Mouse (Mus musculus): ENCODE data around the gene Efhd2. TPM values are rescaled to one million over a fixed set of nuclear protein-coding genes. Genes with fewer than 3 reads are reported as not detected.

The Efhd2 gene
- polyA plus RNA-seq, 1 experiment from 2014 or later, result 77.8 TPM

GRCm38 (mm10) chr4:141865600-141865999, 9.1 kb downstream of the Efhd2 start:
- Histone ChIP-seq H3K27me3 (no peaks in the 10 kb centered on the region), H3K4me2 (no peak overlapping the region), H3K9me3 (no peaks in the 10 kb centered on the region), H3K27ac (replicated peaks) (no peak overlapping the region), H3K4me1 (replicated peaks) (peaks cover 38% of the 10 kb centered on the region), H3K4me3 (no peak overlapping the region), H3K9ac (no peak overlapping the region), H3K36me3 (no peaks in the 10 kb centered on the region)
- no peak for ATAC-seq (ENCODE audit: low FRiP score, low read depth)
- 75% methylated on average over 5 of the region's 5 CpGs for WGBS

- no peaks in the 10 kb centered on the region for H3K27me3 ChIP-seq
- 0 out of 2 replicates have a peak, but pooled peaks cover 5% of the 10 kb centered on the region for H3K36me3 ChIP-seq
- H3K4me2 ChIP-seq, result no peak overlapping the region
- no peak overlapping the region for H3K9ac ChIP-seq
- WGBS, result 93% methylated on average over 5 of the region's 5 CpGs
- no peak for ATAC-seq (ENCODE audit: low FRiP score, low read depth)
- H3K9me3 ChIP-seq, result no peaks in the 10 kb centered on the region
- H3K4me1 ChIP-seq (replicated peaks), result peaks cover 32% of the 10 kb centered on the region
- no peak overlapping the region for H3K27ac ChIP-seq (replicated peaks)
- H3K4me3 ChIP-seq, result no peak overlapping the region
These were observed 9.7 kb downstream of the Efhd2 start for GRCm38 (mm10) chr4:141865006-141865405.

- peaks cover 27% of the 10 kb centered on the region for H3K4me1 ChIP-seq (replicated peaks)
- peaks cover 10% of the 10 kb centered on the region; the same call in 1 of the 2 replicates for H3K36me3 ChIP-seq
- H3K4me2 ChIP-seq, result no peak overlapping the region
- WGBS, result 97% methylated on average over 8 of the region's 8 CpGs
- H3K27ac ChIP-seq (replicated peaks), result no peak overlapping the region
- H3K27me3 ChIP-seq, result no peaks in the 10 kb centered on the region
- no peak for ATAC-seq (ENCODE audit: low FRiP score, low read depth)
- no peak overlapping the region for H3K9ac ChIP-seq
- H3K9me3 ChIP-seq, result no peaks in the 10 kb centered on the region
- H3K4me3 ChIP-seq, result no peak overlapping the region
These were observed 10.2 kb downstream of the Efhd2 start for GRCm38 (mm10) chr4:141864506-141864905.

GRCm38 (mm10) chr4:141863726-141864280, 10.9 kb downstream of the Efhd2 start:
- H3K9ac ChIP-seq, result no peak overlapping the region
- peaks cover 24% of the 10 kb centered on the region for H3K4me1 ChIP-seq (replicated peaks)
- no peak overlapping the region for H3K27ac ChIP-seq (replicated peaks)
- no peak overlapping the region for H3K4me2 ChIP-seq
- ATAC-seq (ENCODE audit: low FRiP score, low read depth), result no peak
- no peaks in the 10 kb centered on the region for H3K9me3 ChIP-seq
- H3K27me3 ChIP-seq, result no peaks in the 10 kb centered on the region
- peaks cover 11% of the 10 kb centered on the region; the same call in 1 of the 2 replicates for H3K36me3 ChIP-seq
- 88% methylated on average over 7 of the region's 7 CpGs for WGBS
- no peak overlapping the region for H3K4me3 ChIP-seq

GRCm38 (mm10) chr4:141862867-141863266, 11.9 kb downstream of the Efhd2 start:
- Histone ChIP-seq H3K4me3 (no peak overlapping the region), H3K9me3 (no peaks in the 10 kb centered on the region), H3K4me1 (replicated peaks) (peaks cover 19% of the 10 kb centered on the region), H3K9ac (no peak overlapping the region), H3K27ac (replicated peaks) (no peak overlapping the region), H3K4me2 (no peak overlapping the region), H3K27me3 (no peaks in the 10 kb centered on the region), H3K36me3 (peaks cover 11% of the 10 kb centered on the region; the same call in 1 of the 2 replicates)
- ATAC-seq (ENCODE audit: low FRiP score, low read depth), result no peak
- WGBS, result 82% methylated on average over 5 of the region's 5 CpGs

GRCm38 (mm10) chr4:141861591-141862295, 13.0 kb downstream of the Efhd2 start:
- Histone ChIP-seq H3K36me3 (peaks cover 11% of the 10 kb centered on the region; the same call in 1 of the 2 replicates), H3K4me3 (no peak overlapping the region), H3K27me3 (no peaks in the 10 kb centered on the region), H3K9me3 (no peaks in the 10 kb centered on the region), H3K4me2 (no peak overlapping the region), H3K4me1 (replicated peaks) (peaks cover 11% of the 10 kb centered on the region), H3K27ac (replicated peaks) (no peak overlapping the region), H3K9ac (no peak overlapping the region)
- 91% methylated on average over 17 of the region's 17 CpGs for WGBS
- no peak for ATAC-seq (ENCODE audit: low FRiP score, low read depth)

GRCm38 (mm10) chr4:141860246-141860841, 14.4 kb downstream of the Efhd2 start:
- 70% methylated on average over 19 of the region's 19 CpGs for WGBS
- no peak for ATAC-seq (ENCODE audit: low FRiP score, low read depth)

GRCm38 (mm10) chr4:141859351-141859750, 15.4 kb downstream of the Efhd2 start:
- peaks cover 11% of the 10 kb centered on the region; the same call in 1 of the 2 replicates for H3K36me3 ChIP-seq
- WGBS, result 92% methylated on average over 14 of the region's 14 CpGs
- no peak for ATAC-seq (ENCODE audit: low FRiP score, low read depth)
- H3K9me3 ChIP-seq, result no peaks in the 10 kb centered on the region
- no peak overlapping the region for H3K4me3 ChIP-seq
- no peak overlapping the region for H3K9ac ChIP-seq
- no peak overlapping the region for H3K27ac ChIP-seq (replicated peaks)
- no peak overlapping the region for H3K4me2 ChIP-seq
- H3K27me3 ChIP-seq, result no peaks in the 10 kb centered on the region
- H3K4me1 ChIP-seq (replicated peaks), result peaks cover 5% of the 10 kb centered on the region; the same call in 1 of the 2 replicates

More at GRCm38 (mm10) chr4:141860246-141860841, 14.4 kb downstream of the Efhd2 start:
- Histone ChIP-seq H3K4me3 (no peak overlapping the region), H3K27ac (replicated peaks) (no peak overlapping the region), H3K9me3 (no peaks in the 10 kb centered on the region), H3K36me3 (peaks cover 11% of the 10 kb centered on the region; the same call in 1 of the 2 replicates), H3K4me2 (no peak overlapping the region), H3K4me1 (replicated peaks) (peaks cover 5% of the 10 kb centered on the region; the same call in 1 of the 2 replicates), H3K27me3 (no peaks in the 10 kb centered on the region), H3K9ac (no peak overlapping the region)

GRCm38 (mm10) chr4:141858501-141858900, 16.2 kb downstream of the Efhd2 start:
- Histone ChIP-seq H3K27ac (replicated peaks) (no peak overlapping the region), H3K9me3 (no peaks in the 10 kb centered on the region), H3K4me1 (replicated peaks) (0 out of 2 replicates have a peak, but pooled peaks cover 5% of the 10 kb centered on the region), H3K36me3 (peaks cover 11% of the 10 kb centered on the region; the same call in 1 of the 2 replicates), H3K4me2 (no peak overlapping the region), H3K9ac (no peak overlapping the region), H3K27me3 (no peaks in the 10 kb centered on the region), H3K4me3 (no peak overlapping the region)
- 89% methylated on average over 20 of the region's 20 CpGs for WGBS
- no peak for ATAC-seq (ENCODE audit: low FRiP score, low read depth)

GRCm38 (mm10) chr4:141857422-141857930, 17.2 kb downstream of the Efhd2 start:
- 19% methylated on average over 10 of the region's 10 CpGs for WGBS
- Histone ChIP-seq H3K9ac (no peak overlapping the region), H3K27ac (replicated peaks) (no peak overlapping the region)

GRCm38 (mm10) chr4:141853437-141853836, 21.3 kb downstream of the Efhd2 start:
- 79% methylated on average over 9 of the region's 9 CpGs for WGBS
- ATAC-seq (ENCODE audit: low FRiP score, low read depth), result no peak

More at GRCm38 (mm10) chr4:141857422-141857930, 17.2 kb downstream of the Efhd2 start:
- Histone ChIP-seq H3K36me3 (peaks cover 11% of the 10 kb centered on the region; the same call in 1 of the 2 replicates), H3K9me3 (no peaks in the 10 kb centered on the region), H3K4me1 (replicated peaks) (0 out of 2 replicates have a peak, but pooled peaks cover 5% of the 10 kb centered on the region), H3K27me3 (no peaks in the 10 kb centered on the region), H3K4me3 (no peak overlapping the region), H3K4me2 (no peak overlapping the region)
- peak; percentile 67 for ATAC-seq (ENCODE audit: low FRiP score, low read depth)

GRCm38 (mm10) chr4:141845999-141846398, 28.7 kb downstream of the Efhd2 start, which contains the start of gene Ctrc:
TSS of gene Ctrc (minus strand) at chr4:141846359.
- Histone ChIP-seq H3K27ac (replicated peaks) (no peak within 1 kb of the TSS), H3K9me3 (no peaks in the 10 kb centered on the region), H3K4me2 (no peak within 1 kb of the TSS), H3K9ac (no peak within 1 kb of the TSS), H3K4me3 (no peak within 1 kb of the TSS), H3K4me1 (replicated peaks) (no peaks in the 10 kb centered on the region), H3K36me3 (no peaks in the 10 kb centered on the region), H3K27me3 (no peaks in the 10 kb centered on the region)
- 91% methylated on average over 6 of the region's 6 CpGs for WGBS
- no peak for ATAC-seq (ENCODE audit: low FRiP score, low read depth)

More at GRCm38 (mm10) chr4:141853437-141853836, 21.3 kb downstream of the Efhd2 start:
- no peaks in the 10 kb centered on the region for H3K9me3 ChIP-seq
- H3K27ac ChIP-seq (replicated peaks), result no peak overlapping the region
- no peak overlapping the region for H3K4me2 ChIP-seq
- H3K36me3 ChIP-seq, result no peaks in the 10 kb centered on the region
- H3K4me1 ChIP-seq (replicated peaks), result 0 out of 2 replicates have a peak, but pooled peaks cover 5% of the 10 kb centered on the region
- H3K9ac ChIP-seq, result no peak overlapping the region
- no peak overlapping the region for H3K4me3 ChIP-seq
- no peaks in the 10 kb centered on the region for H3K27me3 ChIP-seq

Measured in hindbrain, embryonic 15.5 days (tissue).